Mouse (Mus musculus): ENCODE data around the gene Lgals3bp.

Gene Lgals3bp

DNA sequence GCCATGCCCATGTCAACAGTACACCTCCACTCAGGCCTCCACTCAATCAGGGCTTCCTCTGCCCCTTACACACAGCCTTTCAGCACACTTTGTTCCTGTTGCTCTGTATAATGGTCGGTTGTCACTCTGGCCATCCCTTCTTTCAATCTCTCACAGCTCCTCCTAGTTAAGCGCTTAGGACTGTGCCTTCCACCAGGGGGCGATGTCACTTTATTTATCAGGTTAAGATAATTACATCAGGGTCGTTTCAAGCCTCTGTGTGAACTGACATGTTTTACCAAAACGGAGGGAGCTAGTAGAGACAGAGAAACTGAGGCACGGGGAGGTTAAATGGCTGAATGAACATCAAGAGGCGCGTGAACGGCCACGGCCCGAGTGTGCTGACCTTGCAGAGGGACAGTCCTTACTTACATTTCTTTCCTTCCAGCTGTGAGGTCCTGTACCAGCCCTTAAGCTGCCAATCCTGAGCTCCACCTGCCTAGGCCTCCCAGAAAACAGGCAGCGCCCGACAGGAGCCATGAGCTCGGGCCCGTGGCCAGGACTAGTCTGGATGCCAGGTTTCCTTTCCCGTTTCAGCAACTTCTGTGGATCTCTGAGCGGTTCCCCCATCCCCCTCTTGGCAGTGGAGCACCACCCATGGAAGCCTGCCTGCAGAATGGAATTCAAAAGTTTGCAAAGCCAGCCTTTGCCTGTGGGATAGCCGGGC is 21.5 kb upstream of the Lgals3bp start:
- DNase-seq (ENCODE audit: extremely low spot score, low spot score): peak; percentile 84

DNA sequence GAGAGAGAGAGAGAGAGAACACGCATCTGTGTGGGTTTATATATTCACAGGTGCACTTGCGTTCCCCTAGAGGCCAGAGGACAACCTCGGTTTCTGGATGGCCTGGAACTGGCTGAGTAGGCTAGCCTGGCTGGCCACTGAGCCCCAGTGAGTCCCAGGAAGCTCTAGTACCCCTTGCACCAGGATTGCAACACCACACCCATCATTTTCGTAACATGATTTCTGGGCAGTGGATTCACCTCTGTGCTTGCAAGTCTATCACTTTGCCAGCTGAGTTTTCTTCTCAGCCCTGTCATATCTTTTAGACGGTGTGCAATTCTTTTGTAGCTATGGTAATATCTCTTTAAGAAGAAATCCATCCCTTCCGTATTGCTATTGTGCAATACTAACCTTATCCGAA is 18.4 kb upstream of the Lgals3bp start:
- no peak for DNase-seq (ENCODE audit: extremely low spot score, low spot score)

DNA sequence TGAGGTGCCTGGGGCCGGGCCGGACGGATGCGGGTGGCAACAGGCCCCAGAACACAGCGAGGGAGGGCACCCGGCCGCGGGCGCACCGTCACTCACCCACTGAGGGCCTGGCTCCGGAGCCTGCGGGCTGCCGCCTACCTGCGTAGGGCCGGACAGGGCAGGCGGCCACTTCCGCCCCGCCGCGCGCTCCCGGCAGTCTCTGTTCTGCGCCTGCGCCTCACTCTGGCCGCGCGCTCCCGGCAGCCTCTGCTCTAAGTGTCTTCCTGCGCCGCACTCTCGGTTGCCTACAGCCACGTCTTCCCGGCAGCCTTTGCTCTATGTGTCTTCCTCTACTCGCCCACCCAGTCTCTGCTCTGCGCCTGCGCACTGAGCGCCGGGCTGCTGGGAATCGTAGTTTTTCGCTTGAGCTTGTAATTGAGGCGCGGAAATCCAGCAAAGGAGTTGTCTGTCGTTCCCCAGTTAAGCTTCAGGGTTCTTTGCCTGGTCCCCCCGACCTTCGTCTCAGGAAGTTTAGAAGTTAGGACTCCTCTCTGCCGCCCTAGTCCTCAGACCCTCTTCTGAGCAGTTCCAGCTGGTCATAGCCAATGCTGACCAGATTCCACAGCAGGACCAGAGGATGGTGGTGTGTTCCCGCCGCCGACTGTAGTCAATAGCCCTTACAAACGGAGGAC is 17.1 kb upstream of the Lgals3bp start, which contains the start of gene Cant1:
Gene Cant1 (minus strand): TSS at position 253 of the 671 bp plus-strand sequence.
- peak; percentile 98 for DNase-seq (ENCODE audit: extremely low spot score, low spot score)

- no peak for DNase-seq (ENCODE audit: extremely low spot score, low spot score)
These were observed 16.5 kb upstream of the Lgals3bp start for GRCm38 (mm10) chr11:118418442-118418833.

- no peak for DNase-seq (ENCODE audit: extremely low spot score, low spot score)
These were observed 15.6 kb upstream of the Lgals3bp start for GRCm38 (mm10) chr11:118417496-118417895.

- DNase-seq (ENCODE audit: extremely low spot score, low spot score): no peak
These were observed 14.2 kb upstream of the Lgals3bp start for GRCm38 (mm10) chr11:118416046-118416445.

DNA sequence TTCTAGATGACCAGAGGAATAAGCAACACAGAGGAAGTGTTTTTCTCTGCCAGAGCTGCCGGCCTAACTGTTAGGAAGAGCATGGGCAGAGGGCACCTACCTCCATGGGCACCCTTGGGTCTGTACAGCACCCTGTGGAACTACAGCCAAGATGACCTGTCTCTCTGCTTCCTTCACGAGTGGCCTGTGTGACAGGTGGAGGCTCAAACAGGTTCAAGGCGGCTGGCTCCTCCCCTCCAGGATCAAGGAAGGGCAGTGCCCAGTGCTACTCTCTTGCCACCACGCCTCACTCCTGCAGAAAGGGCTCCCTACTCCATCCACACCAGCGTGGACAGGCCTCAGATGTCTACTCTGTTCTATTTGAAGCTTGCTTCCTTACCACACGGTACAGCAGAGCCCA is 13.7 kb upstream of the Lgals3bp start:
- no peak for DNase-seq (ENCODE audit: extremely low spot score, low spot score)

GRCm38 (mm10) chr11:118414270-118414669 is 12.4 kb upstream of the Lgals3bp start:
- DNase-seq (ENCODE audit: extremely low spot score, low spot score): no peak

GRCm38 (mm10) chr11:118413055-118413454 is 11.2 kb upstream of the Lgals3bp start:
- no peak for DNase-seq (ENCODE audit: extremely low spot score, low spot score)

- no peak for DNase-seq (ENCODE audit: extremely low spot score, low spot score)
These were observed 10.7 kb upstream of the Lgals3bp start for GRCm38 (mm10) chr11:118412601-118413000.

DNA sequence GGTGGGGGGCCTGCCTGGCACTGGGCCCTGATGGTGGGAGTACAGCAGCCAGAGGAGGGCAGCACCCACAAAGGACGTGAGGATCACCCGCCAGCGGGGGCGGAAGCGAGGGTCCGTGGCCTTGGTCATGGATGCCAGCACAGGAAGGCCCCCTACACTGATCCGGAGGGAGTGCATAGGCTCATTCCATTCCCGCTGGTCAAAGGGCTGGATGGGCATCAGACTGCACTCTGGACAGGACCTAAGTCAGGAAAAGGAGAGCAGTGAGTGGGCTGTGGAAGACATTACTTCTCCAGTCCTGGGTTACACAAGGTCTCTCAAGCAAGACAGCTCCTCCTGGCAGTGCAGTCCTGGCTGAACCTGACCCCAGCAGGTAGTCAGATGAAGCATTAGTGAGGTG is 9.4 kb upstream of the Lgals3bp start:
- no peak for DNase-seq (ENCODE audit: extremely low spot score, low spot score)

- no peak for DNase-seq (ENCODE audit: extremely low spot score, low spot score)
These were observed 8.6 kb upstream of the Lgals3bp start for GRCm38 (mm10) chr11:118410479-118410878.

- DNase-seq (ENCODE audit: extremely low spot score, low spot score): no peak
These were observed 8.2 kb upstream of the Lgals3bp start for GRCm38 (mm10) chr11:118410073-118410444.

GRCm38 (mm10) chr11:118409106-118410072 is 7.5 kb upstream of the Lgals3bp start:
- no peak for DNase-seq (ENCODE audit: extremely low spot score, low spot score)

DNA sequence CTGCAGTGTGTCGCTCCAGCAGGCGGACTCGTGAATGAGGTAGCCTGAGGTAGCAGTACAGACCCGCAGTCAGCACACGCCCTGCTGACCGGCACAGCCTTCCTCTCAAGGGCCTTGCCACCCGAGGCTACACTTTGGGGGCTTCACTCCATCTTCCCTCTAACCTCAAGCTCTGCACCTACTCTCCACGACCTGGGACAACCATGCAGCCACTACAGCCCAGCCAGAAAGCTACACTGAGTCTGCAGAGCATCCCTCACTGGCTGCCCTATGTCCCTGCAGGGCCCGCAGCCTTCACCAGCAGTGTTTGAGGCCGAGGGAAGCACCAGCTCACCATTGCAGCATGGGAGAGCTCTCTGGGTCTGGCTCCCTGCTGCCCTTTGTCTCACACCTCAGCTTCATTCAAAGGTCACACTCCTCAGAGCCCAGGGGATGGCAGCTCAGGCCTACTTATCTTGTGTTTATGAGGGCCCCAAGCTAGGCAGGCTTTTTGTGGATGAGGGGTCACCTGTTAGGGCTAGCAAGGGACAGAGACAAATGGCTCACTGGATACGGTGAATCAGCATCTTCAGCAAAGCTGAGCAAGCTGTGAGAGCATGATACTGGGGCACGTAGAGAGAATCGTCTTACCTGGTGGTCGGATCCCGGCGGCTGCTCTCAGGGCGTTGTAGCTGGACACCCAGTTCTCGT is 6.3 kb upstream of the Lgals3bp start:
- DNase-seq (ENCODE audit: extremely low spot score, low spot score): no peak

DNA sequence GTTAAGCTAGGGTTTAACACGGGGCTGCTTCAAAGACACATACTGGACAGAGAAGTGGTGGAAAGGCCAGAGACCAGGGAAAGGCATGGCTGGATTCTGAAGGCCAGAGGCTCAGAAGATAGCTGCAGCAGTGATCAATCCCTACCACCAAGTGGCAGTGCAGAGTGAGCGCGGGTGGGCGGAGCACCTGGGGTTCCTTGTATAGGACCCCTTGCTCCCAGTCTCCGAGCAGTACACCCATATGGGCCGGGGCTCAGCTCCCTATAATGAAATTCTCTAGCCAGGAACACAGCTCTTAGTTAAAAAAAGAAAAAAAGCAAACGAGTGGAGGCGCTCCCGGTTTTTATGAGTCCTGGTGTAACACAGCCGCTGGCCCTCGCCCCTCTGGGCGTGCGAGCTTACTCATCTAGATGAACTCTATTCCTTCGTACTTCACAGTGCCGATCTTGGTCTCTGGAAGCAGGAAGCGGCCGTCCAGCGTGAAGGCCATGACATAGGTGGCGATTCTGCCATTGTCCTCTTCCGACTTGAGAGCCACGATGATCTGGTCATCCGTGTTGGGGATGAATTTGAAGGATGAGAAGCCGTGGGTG is 5.5 kb upstream of the Lgals3bp start:
- DNase-seq (ENCODE audit: extremely low spot score, low spot score): no peak

- DNase-seq (ENCODE audit: extremely low spot score, low spot score): no peak
These were observed 4.6 kb upstream of the Lgals3bp start for GRCm38 (mm10) chr11:118406521-118406920.

- DNase-seq (ENCODE audit: extremely low spot score, low spot score): no peak
These were observed 3.4 kb upstream of the Lgals3bp start for GRCm38 (mm10) chr11:118405311-118405710.

GRCm38 (mm10) chr11:118403951-118404899 is 2.3 kb upstream of the Lgals3bp start:
- no peak for DNase-seq (ENCODE audit: extremely low spot score, low spot score)

- DNase-seq (ENCODE audit: extremely low spot score, low spot score): no peak
These were observed 1.3 kb upstream of the Lgals3bp start for GRCm38 (mm10) chr11:118403183-118403582.

Measured in neural tube, embryonic 10.5 days (tissue).